Mouse (Mus musculus) midbrain, embryonic 11.5 days (tissue): ENCODE data around the gene 1190005I06Rik. TPM values are rescaled to one million over a fixed set of nuclear protein-coding genes. Genes with fewer than 3 reads are reported as not detected.
A peak's percentile ranks its signal among the peaks of the same experiment; 100 is the strongest.

ENCODE experiments used
- ATAC-seq: fragments of 200-750 bp; cut with Nextera tagmentation; 2 replicates; pipeline ENCODE4 v1.8.0; 2017; ENCODE audit warnings: moderate TSS enrichment, moderate library complexity; ENCODE audit not compliant: low FRiP score
- DNase-seq: peaks from one replicate; pipeline ENCODE4 v3.0.0; 2015; ENCODE audit warnings: low spot score; ENCODE audit errors: missing footprints
- H3K27ac ChIP-seq: fragments of 300-500 bp; sonication (generic); 2 replicates; pipeline ENCODE4 v1.5.1; 2014; ENCODE audit warnings: low read depth, low read length
- H3K27me3 ChIP-seq: fragments of 300-500 bp; sonication (generic); 2 replicates; pipeline ENCODE4 v1.6.1; 2014; ENCODE audit warnings: mild to moderate bottlenecking, low read length, moderate library complexity, mixed read lengths; ENCODE audit not compliant: control insufficient read depth, insufficient read depth
- H3K36me3 ChIP-seq: fragments of 300-500 bp; sonication (generic); 2 replicates; pipeline ENCODE4 v1.6.1; 2014; ENCODE audit warnings: mild to moderate bottlenecking, low read length, moderate library complexity, mixed read lengths; ENCODE audit not compliant: control insufficient read depth, insufficient read depth
- H3K4me1 ChIP-seq: fragments of 300-500 bp; sonication (generic); 2 replicates; pipeline ENCODE4 v1.6.1; 2014; ENCODE audit warnings: low read length; ENCODE audit not compliant: control insufficient read depth, insufficient read depth
- H3K4me2 ChIP-seq: fragments of 300-500 bp; sonication (generic); 2 replicates; pipeline ENCODE4 v1.6.1; 2014; ENCODE audit warnings: mild to moderate bottlenecking, moderate library complexity
- H3K4me3 ChIP-seq: fragments of 300-500 bp; sonication (generic); 2 replicates; pipeline ENCODE4 v1.5.1; 2014; ENCODE audit warnings: low read depth, low read length
- H3K9ac ChIP-seq: fragments of 300-500 bp; sonication (generic); 2 replicates; pipeline ENCODE4 v1.6.1; 2014; ENCODE audit warnings: low read length
- H3K9me3 ChIP-seq: fragments of 300-500 bp; sonication (generic); 2 replicates; pipeline ENCODE4 v1.6.1; 2016; ENCODE audit warnings: low read length; ENCODE audit not compliant: control insufficient read depth
- WGBS: fragments of 180-500 bp; shearing (Covaris S2); extraction: QIAGEN DNeasy Blood & Tissue Kit; methylation state at CpG from one replicate; pipeline ENCODE4 v1.1.7; 2014; 5-methylcytosine and 5-hydroxymethylcytosine counted together
- polyA plus RNA-seq: library from polyadenylated mRNA; unstranded; fragments of >200 nt; fragmentation: Nextera tagmentation; extraction: Ambion mirVana; gene quantifications from 2 replicates; pipeline ENCODE4 v1.2.1, GENCODE M21; 2014

1190005I06Rik gene
- polyA plus RNA-seq, 1 experiment from 2014 or later: 4.4 TPM

- H3K36me3 ChIP-seq: peaks cover 21% of the 10 kb centered on the region
- no peaks in the 10 kb centered on the region for H3K9me3 ChIP-seq
- no peak for ATAC-seq
- H3K4me1 ChIP-seq: no peaks in the 10 kb centered on the region
- 88% methylated on average over 7 of the region's 7 CpGs for WGBS
- H3K27me3 ChIP-seq: no peaks in the 10 kb centered on the region
- no peak overlapping the region for H3K4me2 ChIP-seq
- DNase-seq: no peak
- H3K9ac ChIP-seq: no peak overlapping the region
- no peak overlapping the region for H3K4me3 ChIP-seq
- no peak overlapping the region for H3K27ac ChIP-seq
Measured at GRCm38 (mm10) chr8:120656322-120657052, 9.1 kb upstream of the 1190005I06Rik start.

DNA sequence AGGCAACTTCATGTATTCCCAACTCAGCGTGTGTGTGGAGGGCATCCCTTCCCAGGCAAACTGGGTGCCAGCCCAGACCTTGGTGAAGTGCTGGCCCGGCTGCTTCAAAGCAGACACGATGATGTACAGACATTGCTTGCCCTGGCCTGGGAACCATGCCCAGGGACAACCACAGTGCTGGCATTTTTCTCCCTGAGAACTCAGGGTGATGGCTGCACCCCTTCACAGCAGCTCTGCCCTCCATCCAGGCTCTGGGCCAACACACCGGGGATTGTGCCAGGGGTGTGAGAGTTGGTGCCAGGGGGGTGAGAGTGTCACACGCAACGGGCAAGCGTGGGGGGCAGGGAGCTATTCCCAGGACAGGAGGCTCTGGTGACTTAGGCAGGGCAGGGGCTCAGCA is 2.8 kb downstream of the 1190005I06Rik start:
- H3K4me2 ChIP-seq: no peak overlapping the region
- H3K27ac ChIP-seq: no peak overlapping the region
- H3K9me3 ChIP-seq: no peaks in the 10 kb centered on the region
- ATAC-seq: no peak
- DNase-seq: no peak
- WGBS: 86% methylated on average over 7 of the region's 7 CpGs
- no peak overlapping the region for H3K4me3 ChIP-seq
- no peak overlapping the region for H3K9ac ChIP-seq
- no peaks in the 10 kb centered on the region for H3K36me3 ChIP-seq
- peaks cover 6% of the 10 kb centered on the region for H3K4me1 ChIP-seq
- no peaks in the 10 kb centered on the region for H3K27me3 ChIP-seq

DNA sequence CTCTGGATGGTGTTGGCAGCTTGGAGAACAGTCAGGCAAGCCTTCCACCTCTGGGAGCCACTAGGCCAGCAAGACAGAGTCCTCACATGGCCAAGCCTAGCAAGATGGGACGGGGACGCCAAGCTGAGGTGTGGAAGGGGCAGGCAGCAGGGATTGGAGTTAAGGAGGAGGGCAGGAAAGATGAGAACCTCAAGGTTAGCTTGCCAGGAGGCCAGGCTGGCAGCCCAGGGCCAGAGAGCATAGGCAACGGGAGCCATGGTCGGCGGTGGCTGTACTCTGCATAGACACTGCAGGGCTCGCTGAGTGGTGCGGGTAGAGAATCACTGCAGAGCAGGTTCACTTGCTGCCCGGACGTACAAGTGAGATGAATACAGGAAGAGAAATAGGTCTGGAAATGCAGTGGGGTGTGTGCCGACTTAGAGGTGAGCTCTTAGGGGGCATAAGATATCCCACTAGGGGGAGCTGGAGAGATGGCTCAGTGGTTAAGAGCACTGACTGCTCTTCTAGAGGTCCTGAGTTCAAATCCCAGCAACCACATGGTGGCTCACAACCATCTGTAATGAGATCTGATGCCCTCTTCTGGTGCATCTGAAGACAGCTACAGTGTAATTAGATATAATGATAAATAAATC is 5.3 kb downstream of the 1190005I06Rik start:
- WGBS: 77% methylated on average over 10 of the region's 10 CpGs
- no peak overlapping the region for H3K27ac ChIP-seq
- H3K27me3 ChIP-seq: no peaks in the 10 kb centered on the region
- H3K4me3 ChIP-seq: no peak overlapping the region
- no peak overlapping the region for H3K4me2 ChIP-seq
- no peak for DNase-seq
- no peak for ATAC-seq
- H3K9me3 ChIP-seq: no peaks in the 10 kb centered on the region
- no peaks in the 10 kb centered on the region for H3K36me3 ChIP-seq
- H3K4me1 ChIP-seq: peaks cover 4% of the 10 kb centered on the region
- no peak overlapping the region for H3K9ac ChIP-seq

GRCm38 (mm10) chr8:120641245-120641644 is 6.2 kb downstream of the 1190005I06Rik start:
- no peak overlapping the region; the same call in 1 of the 2 replicates for H3K27ac ChIP-seq
- ATAC-seq (peak; percentile 40; the same call in 1 of the 2 replicates), DNase-seq (no peak)
- H3K4me1 ChIP-seq: peaks cover 4% of the 10 kb centered on the region
- H3K9me3 ChIP-seq: no peaks in the 10 kb centered on the region
- H3K4me3 ChIP-seq: no peak overlapping the region
- H3K36me3 ChIP-seq: no peaks in the 10 kb centered on the region
- no peaks in the 10 kb centered on the region for H3K27me3 ChIP-seq
- WGBS: 8% methylated on average over 8 of the region's 8 CpGs
- H3K4me2 ChIP-seq: no peak overlapping the region
- H3K9ac ChIP-seq: no peak overlapping the region

GRCm38 (mm10) chr8:120634329-120634839 is 13.0 kb downstream of the 1190005I06Rik start:
- no peak for DNase-seq
- no peak overlapping the region for H3K27ac ChIP-seq
- peak; percentile 65 for ATAC-seq

GRCm38 (mm10) chr8:120633665-120634271 is 13.7 kb downstream of the 1190005I06Rik start:
- Histone ChIP-seq H3K27me3 (peaks cover 25% of the 10 kb centered on the region), H3K9me3 (no peaks in the 10 kb centered on the region), H3K4me2 (peak overlapping the region; percentile 97), H3K4me1 (peaks cover 10% of the 10 kb centered on the region), H3K36me3 (no peaks in the 10 kb centered on the region), H3K4me3 (peak overlapping the region; percentile 47), H3K27ac (no peak overlapping the region), H3K9ac (peak overlapping the region; percentile 64)
- DNase-seq: peak; percentile 93
- WGBS: under 1% methylated on average over 44 of the region's 44 CpGs
- peak; percentile 47 for ATAC-seq

More at GRCm38 (mm10) chr8:120634329-120634839, 13.0 kb downstream of the 1190005I06Rik start:
- Histone ChIP-seq H3K27me3 (peaks cover 25% of the 10 kb centered on the region), H3K9me3 (no peaks in the 10 kb centered on the region), H3K4me2 (peak overlapping the region; percentile 97), H3K36me3 (no peaks in the 10 kb centered on the region), H3K4me1 (peaks cover 10% of the 10 kb centered on the region), H3K4me3 (peak overlapping the region; percentile 47), H3K9ac (peak overlapping the region; percentile 64)
- under 1% methylated on average over 30 of the region's 42 CpGs for WGBS

DNA sequence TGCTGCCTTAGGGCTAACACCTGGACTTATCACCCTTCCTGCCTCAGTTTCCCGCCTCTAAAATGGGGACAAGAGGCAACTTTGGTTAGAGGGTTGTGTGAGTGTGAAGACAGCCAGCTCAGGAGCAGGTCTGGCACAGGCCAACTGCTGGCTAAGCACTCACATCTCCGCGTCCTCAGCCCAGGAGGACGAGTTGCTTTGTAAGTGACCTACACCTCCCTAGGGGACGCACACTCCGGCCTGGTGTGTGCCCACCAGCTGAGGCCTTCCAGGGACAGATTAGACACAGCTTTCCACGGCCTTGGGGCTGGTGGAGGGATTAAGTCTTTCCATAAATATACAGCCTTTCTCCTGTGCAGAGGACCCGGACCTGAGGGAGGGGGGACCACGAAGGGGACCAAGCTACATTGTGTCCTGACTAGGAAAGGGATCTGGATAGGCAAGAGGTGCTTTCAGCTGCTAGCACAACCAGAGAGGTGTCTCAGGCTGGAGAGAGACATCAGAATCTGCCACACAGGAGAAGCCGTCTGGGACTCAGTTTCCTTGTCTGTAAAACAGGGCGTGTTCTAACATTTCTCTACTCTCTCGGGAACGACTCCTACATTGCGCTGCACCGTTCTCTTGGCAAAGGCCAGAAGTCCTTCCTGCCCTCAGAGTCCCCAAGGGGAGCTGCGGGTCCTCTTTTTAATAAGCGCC is 14.3 kb downstream of the 1190005I06Rik start:
- 25% methylated on average over 17 of the region's 17 CpGs for WGBS
- DNase-seq (peak; percentile 90), ATAC-seq (peak; percentile 12; the same call in 1 of the 2 replicates)
- H3K9ac ChIP-seq: no peak overlapping the region
- no peaks in the 10 kb centered on the region for H3K9me3 ChIP-seq
- H3K4me3 ChIP-seq: peak overlapping the region; percentile 47
- H3K27ac ChIP-seq: no peak overlapping the region
- H3K4me1 ChIP-seq: peaks cover 10% of the 10 kb centered on the region
- peaks cover 25% of the 10 kb centered on the region for H3K27me3 ChIP-seq
- peak overlapping the region; percentile 97 for H3K4me2 ChIP-seq
- no peaks in the 10 kb centered on the region for H3K36me3 ChIP-seq

- DNase-seq: no peak
- Histone ChIP-seq H3K4me3 (no peak overlapping the region), H3K27ac (no peak overlapping the region), H3K9me3 (no peaks in the 10 kb centered on the region), H3K27me3 (peaks cover 25% of the 10 kb centered on the region), H3K9ac (no peak overlapping the region), H3K36me3 (no peaks in the 10 kb centered on the region), H3K4me1 (peaks cover 10% of the 10 kb centered on the region), H3K4me2 (no peak overlapping the region)
- 79% methylated on average over 21 of the region's 21 CpGs for WGBS
- no peak for ATAC-seq
Measured at GRCm38 (mm10) chr8:120631441-120632375, 15.7 kb downstream of the 1190005I06Rik start.
